Mouse (Mus musculus) G1E-ER4 (cell line): ENCODE data around the gene Ppp2r5e. TPM values are rescaled to one million over a fixed set of nuclear protein-coding genes. Genes with fewer than 3 reads are reported as not detected.

ENCODE experiments used
- GATA1 ChIP-seq: IDR thresholded peaks from one replicate; pipeline ENCODE4 v1.8.0; 2012; ENCODE audit warnings: low read length, inconsistent platforms
- polyA plus RNA-seq: library from polyadenylated mRNA; stranded (reverse); fragments of >175 nt; gene quantifications from 2 replicates; pipeline ENCODE4 v1.2.3, GENCODE M21; 2012

Gene Ppp2r5e
- polyA plus RNA-seq, 1 experiment: 114 TPM

- TF ChIP-seq GATA1: no peak
These were observed 67.7 kb downstream of the Ppp2r5e start for GRCm38 (mm10) chr12:75528300-75528699.

- no peak for TF ChIP-seq GATA1
These were observed 71.8 kb downstream of the Ppp2r5e start for GRCm38 (mm10) chr12:75524199-75524598.

DNA sequence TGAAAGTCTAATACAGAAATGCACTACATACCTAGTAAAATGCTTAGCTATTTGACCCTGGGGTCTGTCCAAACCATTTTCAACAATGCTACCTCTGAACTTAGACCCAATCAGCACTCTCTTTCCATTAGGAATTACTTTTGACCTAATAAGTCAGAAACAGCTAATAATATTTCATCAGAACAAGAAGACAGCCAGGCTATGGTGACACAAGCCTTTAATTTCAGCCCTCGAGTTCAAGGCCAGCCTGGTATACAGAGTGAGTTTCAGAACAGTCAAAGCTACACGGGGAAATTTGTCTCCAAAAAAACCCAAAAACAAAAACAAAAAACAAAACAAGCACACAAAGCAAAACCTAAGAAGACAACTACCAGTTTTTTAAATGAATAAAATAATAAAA lies 73.1 kb downstream of the Ppp2r5e start:
- TF ChIP-seq GATA1: no peak

DNA sequence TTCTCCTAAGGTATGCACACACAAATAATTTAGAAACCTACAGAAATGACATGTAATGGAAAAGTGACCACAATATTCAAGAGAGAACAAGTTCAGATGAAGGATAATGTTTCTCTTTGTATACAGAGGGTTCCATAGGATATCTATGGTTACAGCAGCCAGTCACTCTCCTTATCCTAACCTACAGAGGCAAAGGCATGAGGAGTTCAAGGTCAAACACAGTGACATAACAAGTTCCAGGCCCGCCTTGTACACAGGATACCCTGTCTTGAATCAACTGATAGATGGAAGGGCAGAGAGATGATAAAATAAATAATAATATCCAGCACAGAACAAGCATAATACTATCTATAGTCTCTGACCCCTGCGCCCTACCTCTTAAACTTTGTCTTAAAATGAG lies 73.7 kb downstream of the Ppp2r5e start:
- TF ChIP-seq GATA1: no peak

GRCm38 (mm10) chr12:75520395-75520794 lies 75.7 kb downstream of the Ppp2r5e start:
- TF ChIP-seq GATA1: no peak

GRCm38 (mm10) chr12:75519181-75519940 lies 76.7 kb downstream of the Ppp2r5e start:
- no peak for TF ChIP-seq GATA1

DNA sequence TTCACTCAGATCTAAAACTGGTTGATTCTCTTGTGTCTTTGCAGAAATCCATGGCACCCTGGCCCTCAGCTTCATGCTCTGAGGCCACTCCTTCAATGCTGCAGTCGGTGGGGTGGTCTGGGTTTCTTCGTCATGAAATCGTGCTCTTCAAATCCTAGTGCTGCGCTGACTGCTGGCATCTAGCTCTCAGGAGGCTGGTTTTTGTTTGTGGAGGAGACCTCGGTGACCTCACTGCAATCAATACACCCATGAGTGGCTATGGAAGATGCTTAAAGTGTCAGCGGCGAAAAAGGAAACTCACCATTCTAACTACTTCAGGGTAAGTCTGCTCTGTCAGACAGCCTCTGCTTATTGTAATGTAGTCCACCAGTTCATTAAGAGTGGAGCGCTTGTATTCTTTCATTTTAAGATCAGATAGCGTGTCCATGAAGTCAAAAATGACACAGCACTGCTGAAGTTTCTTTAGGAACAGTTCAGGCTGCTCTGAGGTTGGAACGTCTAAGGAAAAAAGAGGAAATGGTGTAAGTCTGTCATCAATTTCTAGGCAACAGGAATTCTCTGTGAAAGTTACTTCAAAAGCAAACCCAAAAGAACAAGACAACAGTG lies 80.6 kb downstream of the Ppp2r5e start:
- no peak for TF ChIP-seq GATA1

GRCm38 (mm10) chr12:75511520-75511919 lies 84.5 kb downstream of the Ppp2r5e start:
- no peak for TF ChIP-seq GATA1

GRCm38 (mm10) chr12:75504991-75505650 lies 90.9 kb downstream of the Ppp2r5e start:
- TF ChIP-seq GATA1: no peak

GRCm38 (mm10) chr12:75502664-75503063 lies 93.4 kb downstream of the Ppp2r5e start:
- no peak for TF ChIP-seq GATA1

GRCm38 (mm10) chr12:75497698-75498097 lies 98.3 kb downstream of the Ppp2r5e start:
- TF ChIP-seq GATA1: no peak

- no peak for TF ChIP-seq GATA1
These were observed 100.4 kb downstream of the Ppp2r5e start for GRCm38 (mm10) chr12:75495636-75496035.

- no peak for TF ChIP-seq GATA1
These were observed 101.4 kb downstream of the Ppp2r5e start for GRCm38 (mm10) chr12:75494643-75495042.

- TF ChIP-seq GATA1: no peak
These were observed 103.3 kb downstream of the Ppp2r5e start for GRCm38 (mm10) chr12:75492549-75493327.

DNA sequence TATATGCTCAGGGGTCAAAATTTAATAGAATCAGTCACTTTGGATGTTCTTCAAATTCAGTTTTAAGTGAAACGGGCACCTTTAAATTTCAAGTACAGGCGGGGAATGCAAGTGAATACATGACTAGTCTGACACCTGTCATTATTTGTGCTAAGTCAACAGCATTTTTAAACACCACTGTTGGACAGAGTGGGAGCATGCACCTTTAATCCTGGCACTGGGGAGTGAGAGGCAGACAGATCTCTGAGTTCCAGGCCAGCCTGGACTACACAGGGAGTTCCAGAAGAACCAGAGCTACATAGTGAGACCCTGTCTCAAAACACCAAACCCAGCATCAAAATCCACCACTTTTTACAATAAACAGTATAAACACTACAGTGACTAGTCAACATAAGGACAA lies 108.5 kb downstream of the Ppp2r5e start:
- no peak for TF ChIP-seq GATA1
